Mouse (Mus musculus) heart, embryonic 10.5 days (tissue): ENCODE measurements around the gene Prrt4. TPM values are rescaled to one million over a fixed set of nuclear protein-coding genes. Genes with fewer than 3 reads are reported as not detected.
"Not testable (repeated sequence)": the region's sequence is repeated elsewhere in the genome, so short reads cannot be mapped to it uniquely, and the experiment has no call there.

Experiments used
- DNase-seq: peaks from one replicate; pipeline ENCODE4 v3.0.0-alpha.2; 2017; ENCODE audit warnings: low spot score
- H3K27ac ChIP-seq: fragments of 300-500 bp; sonication (generic); 2 replicates; pipeline ENCODE4 v1.5.1; 2016; ENCODE audit warnings: mild to moderate bottlenecking
- H3K27me3 ChIP-seq: fragments of 300-500 bp; sonication (generic); 2 replicates; pipeline ENCODE4 v1.6.1; 2016; ENCODE audit warnings: mild to moderate bottlenecking; ENCODE audit not compliant: poor library complexity, insufficient read depth, severe bottlenecking
- H3K36me3 ChIP-seq: fragments of 300-500 bp; sonication (generic); 2 replicates; pipeline ENCODE4 v1.6.1; 2016; ENCODE audit warnings: mild to moderate bottlenecking, moderate library complexity
- H3K4me1 ChIP-seq: fragments of 300-500 bp; sonication (generic); 2 replicates; pipeline ENCODE4 v1.6.1; 2016; ENCODE audit warnings: mild to moderate bottlenecking
- H3K4me3 ChIP-seq: fragments of 300-500 bp; sonication (generic); 2 replicates; pipeline ENCODE4 v1.5.1; 2016; ENCODE audit warnings: mild to moderate bottlenecking, moderate library complexity
- H3K9me3 ChIP-seq: fragments of 300-500 bp; sonication (generic); 2 replicates; pipeline ENCODE4 v1.6.1; 2016; ENCODE audit warnings: mild to moderate bottlenecking, moderate library complexity
- WGBS: fragments of 180-500 bp; shearing (Covaris S2); methylation state at CpG from one replicate; pipeline ENCODE4 v1.1.7; 2016; 5-methylcytosine and 5-hydroxymethylcytosine counted together
- polyA plus RNA-seq: library from polyadenylated mRNA; unstranded; fragments of >200 nt; fragmentation: Nextera tagmentation; extraction: Ambion mirVana; gene quantifications from 2 replicates; pipeline ENCODE4 v1.2.1, GENCODE M21; 2016

Gene Prrt4
- polyA plus RNA-seq, 1 experiment from 2014 or later = 4.3 TPM

DNA sequence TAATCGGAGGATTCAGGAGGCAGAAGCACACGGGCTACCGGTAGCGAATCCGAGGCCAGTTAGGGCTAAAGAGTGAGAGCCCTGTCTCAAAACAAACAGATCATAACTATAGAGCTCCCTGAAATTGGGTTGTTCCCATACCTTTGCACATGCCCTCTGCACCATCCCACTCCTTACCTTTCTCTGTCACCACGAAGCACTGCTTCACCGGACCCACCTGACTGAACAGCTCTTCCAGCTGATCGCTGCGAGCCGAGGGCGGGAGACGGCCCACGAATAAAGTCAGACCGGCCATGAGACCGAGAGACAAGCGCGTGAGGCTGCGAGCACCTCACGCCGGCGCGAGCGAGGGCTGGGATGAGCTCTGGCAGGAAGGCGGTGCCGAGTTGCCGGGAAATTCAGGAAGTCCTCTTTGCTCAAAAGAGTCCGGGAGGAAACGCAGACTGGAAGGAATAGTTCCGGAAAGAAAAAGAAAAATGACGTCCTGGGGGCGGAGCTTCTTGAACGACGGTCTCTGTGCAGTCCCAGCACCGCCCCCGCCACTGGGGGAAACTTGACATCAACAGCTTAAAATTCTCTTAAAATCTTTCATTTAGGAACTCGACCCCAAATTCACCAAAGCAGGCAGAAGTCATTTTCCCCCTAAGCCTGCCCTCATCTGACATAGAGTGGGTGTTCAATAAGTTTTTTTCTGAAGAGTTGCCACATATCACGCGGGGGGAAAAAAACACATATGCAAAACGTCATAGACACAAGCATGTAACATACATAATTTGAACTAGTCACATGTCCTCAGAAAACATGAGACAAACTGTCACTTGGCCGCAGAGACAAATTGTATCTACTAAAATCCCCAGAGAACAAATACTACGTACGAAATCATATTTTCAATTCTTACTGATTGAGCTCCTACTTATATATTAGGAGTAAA lies 14.8 kb downstream of the Prrt4 start, which contains the start of gene Rbm28:
TSS of gene Rbm28 (minus strand) at position 693 of the 931 bp plus-strand sequence.
- Histone ChIP-seq H3K36me3 (peaks cover 7% of the 10 kb centered on the region), H3K27me3 (peaks cover 23% of the 10 kb centered on the region), H3K4me1 (peaks cover 10% of the 10 kb centered on the region), H3K4me3 (peak within 1 kb of the TSS; percentile 88), H3K9me3 (no peaks in the 10 kb centered on the region), H3K27ac (peak within 1 kb of the TSS; percentile 86)
- WGBS = 8% methylated on average over 42 of the region's 42 CpGs
- peak; percentile 94 for DNase-seq

DNA sequence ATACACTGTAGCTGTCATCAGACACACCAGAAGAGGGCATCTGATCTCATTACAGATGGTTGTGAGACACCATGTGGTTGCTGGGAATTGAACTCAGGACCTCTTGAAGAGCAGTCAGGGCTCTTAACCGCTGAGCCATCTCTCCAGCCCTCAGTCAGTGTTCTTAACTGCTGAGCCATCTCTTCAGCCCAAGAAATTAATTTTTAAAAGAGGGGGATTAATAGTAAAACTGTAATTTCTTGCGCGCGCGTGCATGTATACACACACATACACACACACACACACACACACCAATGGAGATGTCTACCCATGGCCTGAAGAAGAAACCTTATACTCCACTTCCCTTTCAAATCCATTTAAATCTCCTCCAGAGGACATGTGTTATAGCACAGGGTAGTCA lies 18.1 kb downstream of the Prrt4 start:
- WGBS = 99% methylated on average over 5 of the region's 5 CpGs
- H3K27me3 ChIP-seq = not testable (repeated sequence)
- peak; percentile 51 for DNase-seq

GRCm38 (mm10) chr6:29160786-29161185 lies 18.6 kb downstream of the Prrt4 start:
- H3K27me3 ChIP-seq = no peaks in the 10 kb centered on the region
- peaks cover 44% of the 10 kb centered on the region for H3K36me3 ChIP-seq
- H3K4me1 ChIP-seq = peaks cover 9% of the 10 kb centered on the region; the same call in 1 of the 2 replicates
- no peak overlapping the region for H3K4me3 ChIP-seq
- H3K27ac ChIP-seq = no peak overlapping the region
- peak; percentile 70 for DNase-seq
- H3K9me3 ChIP-seq = no peaks in the 10 kb centered on the region
- 90% methylated on average over 2 of the region's 2 CpGs for WGBS

More for the DNA sequence above, 18.1 kb downstream of the Prrt4 start:
- H3K36me3 ChIP-seq = peaks cover 39% of the 10 kb centered on the region
- not testable (repeated sequence) for H3K4me3 ChIP-seq, H3K4me1 ChIP-seq, H3K27ac ChIP-seq, H3K9me3 ChIP-seq

- Histone ChIP-seq H3K36me3 (peaks cover 85% of the 10 kb centered on the region), H3K9me3 (no peaks in the 10 kb centered on the region), H3K4me3 (no peak overlapping the region), H3K4me1 (no peaks in the 10 kb centered on the region), H3K27me3 (no peaks in the 10 kb centered on the region), H3K27ac (no peak overlapping the region)
- no peak for DNase-seq
- WGBS = 92% methylated on average over 5 of the region's 5 CpGs
Measured at GRCm38 (mm10) chr6:29156326-29156725, 23.1 kb downstream of the Prrt4 start.

DNA sequence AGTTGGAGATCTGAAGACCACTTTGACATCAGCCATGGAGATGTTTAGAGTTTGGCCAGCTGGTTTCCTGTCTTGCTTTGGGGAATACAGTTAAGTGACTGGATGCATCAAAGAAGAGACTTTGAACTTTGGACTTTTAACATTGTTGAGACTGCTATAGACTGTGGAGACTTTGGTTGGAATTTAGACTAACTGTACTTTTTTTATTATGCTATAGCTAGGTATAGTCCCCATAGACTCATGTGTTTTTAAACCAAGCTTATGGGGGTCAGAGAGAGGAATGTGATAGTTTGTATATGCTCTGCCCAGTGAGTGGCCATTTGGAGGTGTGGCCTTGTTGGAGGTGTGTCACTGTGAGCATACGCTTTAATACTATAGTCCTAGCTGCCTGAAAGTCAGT lies 29.4 kb downstream of the Prrt4 start:
- no peak for DNase-seq
- WGBS = 83% methylated on average over 1 of the region's 1 CpGs
- Histone ChIP-seq H3K27me3 (no peaks in the 10 kb centered on the region), H3K9me3 (no peaks in the 10 kb centered on the region), H3K36me3 (peaks cover 56% of the 10 kb centered on the region), H3K27ac (no peak overlapping the region), H3K4me3 (no peak overlapping the region), H3K4me1 (peaks cover 19% of the 10 kb centered on the region)

DNA sequence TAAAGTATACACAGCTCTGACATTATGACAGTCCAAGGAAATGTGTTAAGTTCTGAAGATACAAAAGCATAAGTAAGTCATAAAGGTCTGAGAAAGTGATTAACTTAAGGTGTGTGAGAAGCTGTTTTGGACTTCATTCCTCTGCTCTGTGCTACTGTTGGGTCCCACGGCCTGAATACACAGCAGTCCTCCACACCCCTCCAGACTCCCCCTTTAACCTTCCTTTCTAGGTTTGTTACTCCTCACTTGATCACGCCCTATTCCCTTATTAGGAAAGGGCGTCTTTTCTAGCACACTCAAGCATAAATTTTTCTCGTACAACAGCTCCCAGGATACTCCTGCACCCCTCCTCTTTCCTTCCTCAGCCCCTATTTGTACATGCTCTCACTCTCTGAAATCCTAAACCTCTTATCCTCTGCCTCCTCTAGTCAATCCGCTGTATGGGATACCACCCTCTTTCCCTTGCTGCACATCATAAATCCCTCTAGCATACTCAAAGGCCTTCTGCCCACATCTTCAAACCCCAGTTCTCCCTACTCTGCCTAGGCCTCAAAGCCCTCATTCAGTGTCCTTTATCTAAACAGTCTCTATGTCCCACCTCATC lies 31.9 kb downstream of the Prrt4 start:
- no peak overlapping the region for H3K4me3 ChIP-seq
- H3K27me3 ChIP-seq = no peaks in the 10 kb centered on the region
- H3K36me3 ChIP-seq = peaks cover 39% of the 10 kb centered on the region
- no peaks in the 10 kb centered on the region for H3K9me3 ChIP-seq
- no peak overlapping the region for H3K27ac ChIP-seq
- WGBS = 78% methylated on average over 5 of the region's 5 CpGs
- H3K4me1 ChIP-seq = peaks cover 21% of the 10 kb centered on the region
- no peak for DNase-seq

DNA sequence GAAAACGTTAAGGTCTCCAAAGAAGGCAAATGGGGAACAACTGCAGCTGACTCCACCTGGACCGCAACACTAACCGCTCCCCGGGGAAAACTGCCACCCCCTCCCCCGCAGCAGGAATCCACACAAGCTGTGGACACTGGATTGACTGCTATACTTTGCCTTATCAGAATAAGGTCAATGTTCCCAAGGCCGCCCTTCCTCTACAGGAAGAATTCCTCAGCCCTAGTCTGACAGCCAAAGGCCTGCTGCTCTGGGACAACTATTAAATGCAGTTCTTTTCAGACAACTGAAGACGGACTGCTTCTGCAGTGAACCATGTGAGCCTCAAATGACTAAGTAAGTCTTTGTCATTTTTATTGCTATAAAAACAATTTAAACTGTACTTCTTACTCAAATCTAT lies 32.7 kb downstream of the Prrt4 start:
- Histone ChIP-seq H3K27ac (peak overlapping the region; percentile 59; the same call in 1 of the 2 replicates), H3K4me3 (no peak overlapping the region), H3K27me3 (no peaks in the 10 kb centered on the region), H3K4me1 (peaks cover 21% of the 10 kb centered on the region), H3K36me3 (peaks cover 37% of the 10 kb centered on the region), H3K9me3 (no peaks in the 10 kb centered on the region)
- 33% methylated on average over 7 of the region's 7 CpGs for WGBS
- DNase-seq = no peak

GRCm38 (mm10) chr6:29145456-29146307 lies 33.7 kb downstream of the Prrt4 start:
- Histone ChIP-seq H3K9me3 (no peaks in the 10 kb centered on the region), H3K27me3 (no peaks in the 10 kb centered on the region), H3K36me3 (peaks cover 35% of the 10 kb centered on the region), H3K4me1 (peaks cover 21% of the 10 kb centered on the region), H3K4me3 (peak overlapping the region; percentile 12; the same call in 1 of the 2 replicates), H3K27ac (peak overlapping the region; percentile 76)
- DNase-seq = no peak
- WGBS = 38% methylated on average over 12 of the region's 12 CpGs

DNA sequence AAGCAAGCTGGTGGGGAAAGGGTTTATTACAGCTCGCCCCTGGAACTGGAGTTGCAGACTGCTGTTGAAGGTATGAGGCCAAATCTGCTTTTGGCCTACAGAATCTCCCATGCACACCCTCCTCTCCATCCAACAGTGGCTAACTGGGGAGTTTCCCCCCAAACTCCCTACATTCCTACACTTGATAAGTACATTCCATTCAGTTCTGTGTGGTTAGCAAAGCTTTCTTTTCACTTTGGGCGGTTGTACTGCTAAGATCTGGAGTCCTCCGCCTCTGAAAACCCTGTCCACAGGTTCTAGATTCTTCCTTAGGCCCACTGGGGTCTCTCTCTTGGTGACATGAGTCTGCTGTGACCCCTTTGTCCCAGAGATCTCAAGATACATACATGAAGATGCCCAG lies 34.4 kb downstream of the Prrt4 start:
- Histone ChIP-seq H3K4me3 (no peak overlapping the region), H3K9me3 (no peaks in the 10 kb centered on the region), H3K4me1 (peaks cover 21% of the 10 kb centered on the region), H3K36me3 (peaks cover 31% of the 10 kb centered on the region), H3K27me3 (no peaks in the 10 kb centered on the region), H3K27ac (peak overlapping the region; percentile 76)
- no peak for DNase-seq
- 71% methylated on average over 3 of the region's 3 CpGs for WGBS

DNA sequence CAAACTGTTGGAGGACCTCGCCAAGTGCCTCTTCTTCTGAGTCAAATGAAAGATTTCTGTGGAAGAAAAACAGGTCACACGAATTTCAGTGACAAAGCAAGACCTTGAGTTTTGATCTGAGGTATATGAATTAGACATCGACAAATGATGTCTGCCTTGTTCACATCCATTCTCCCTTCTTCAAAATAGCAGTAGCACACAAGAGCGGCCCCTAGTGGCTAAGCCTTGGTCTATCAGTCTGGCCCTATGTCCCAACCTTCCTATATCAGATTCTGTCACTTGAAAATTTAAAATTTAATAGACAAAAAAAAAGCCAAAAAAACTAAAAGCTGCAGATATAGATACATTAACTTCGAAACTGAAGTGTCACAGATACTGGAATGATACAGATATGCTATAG lies 35.8 kb downstream of the Prrt4 start:
- Histone ChIP-seq H3K9me3 (no peaks in the 10 kb centered on the region), H3K4me3 (no peak overlapping the region), H3K27ac (no peak overlapping the region), H3K36me3 (peaks cover 19% of the 10 kb centered on the region), H3K27me3 (no peaks in the 10 kb centered on the region), H3K4me1 (peaks cover 21% of the 10 kb centered on the region)
- 45% methylated on average over 5 of the region's 5 CpGs for WGBS
- DNase-seq = no peak

GRCm38 (mm10) chr6:29137441-29137840 lies 41.9 kb downstream of the Prrt4 start:
- Histone ChIP-seq H3K36me3 (peaks cover 69% of the 10 kb centered on the region), H3K4me1 (no peaks in the 10 kb centered on the region)
- WGBS = 94% methylated on average over 9 of the region's 9 CpGs

GRCm38 (mm10) chr6:29133100-29133499 lies 46.3 kb downstream of the Prrt4 start:
- no peak for DNase-seq
- 94% methylated on average over 9 of the region's 9 CpGs for WGBS
- Histone ChIP-seq H3K4me3 (no peak overlapping the region), H3K9me3 (no peaks in the 10 kb centered on the region), H3K27me3 (no peaks in the 10 kb centered on the region), H3K4me1 (no peaks in the 10 kb centered on the region), H3K27ac (no peak overlapping the region), H3K36me3 (peaks cover 94% of the 10 kb centered on the region)

More at GRCm38 (mm10) chr6:29137441-29137840, 41.9 kb downstream of the Prrt4 start:
- DNase-seq = no peak
- H3K9me3 ChIP-seq = no peaks in the 10 kb centered on the region
- H3K4me3 ChIP-seq = no peak overlapping the region
- H3K27me3 ChIP-seq = no peaks in the 10 kb centered on the region
- H3K27ac ChIP-seq = no peak overlapping the region
